Mouse (Mus musculus) spleen, embryonic (tissue): ENCODE measurements at regions not wholly inside any gene's neighbourhood (a gene's known extent, or its start where the extent isn't known, plus 50 kb on each side); places are given as distances from the start of the nearest gene placed in this dataset.

Experiments
- CTCF ChIA-PET: fragments of 350-600 bp; sonication (Branson Sonifier 250); formaldehyde crosslinking; loops from one replicate; lab custom pipeline; 2022; lab: Charles Lee

DNA sequence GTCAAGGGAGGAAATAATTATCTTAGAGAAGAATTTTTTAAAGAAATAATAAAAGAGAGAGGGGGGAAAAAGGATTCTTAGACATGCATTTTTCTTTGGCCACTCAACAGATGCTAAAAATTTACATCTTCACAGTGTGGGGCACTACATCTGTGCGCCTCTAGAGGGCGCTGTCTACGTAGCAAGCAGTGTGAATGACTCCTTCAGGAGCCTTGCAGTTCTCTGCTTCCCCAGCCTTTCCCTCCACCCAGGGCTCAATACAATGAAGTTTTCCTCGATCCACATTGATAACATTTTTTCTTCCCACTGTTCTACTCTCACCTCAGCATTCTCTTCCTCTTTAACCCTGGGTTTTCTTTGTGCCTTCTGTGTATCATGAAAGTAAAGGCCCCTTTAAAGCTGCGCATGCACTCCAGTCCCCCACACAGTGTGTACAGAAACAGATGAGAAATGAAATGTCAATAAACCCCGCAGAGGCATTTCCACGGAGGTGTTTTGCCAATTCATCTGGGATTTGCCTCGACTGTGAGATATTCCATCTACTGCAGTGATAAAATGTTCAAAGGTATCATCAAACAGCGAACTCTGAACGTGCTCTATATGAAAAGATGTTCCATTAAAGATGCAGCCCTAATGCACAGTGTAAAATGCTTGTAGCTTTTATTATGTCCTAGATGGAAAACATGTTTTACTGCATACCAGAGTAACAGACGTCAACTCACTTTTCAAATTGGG, 181.2 kb downstream of the Rdh14 start:
- CTCF ChIA-PET, result no interaction called here

DNA sequence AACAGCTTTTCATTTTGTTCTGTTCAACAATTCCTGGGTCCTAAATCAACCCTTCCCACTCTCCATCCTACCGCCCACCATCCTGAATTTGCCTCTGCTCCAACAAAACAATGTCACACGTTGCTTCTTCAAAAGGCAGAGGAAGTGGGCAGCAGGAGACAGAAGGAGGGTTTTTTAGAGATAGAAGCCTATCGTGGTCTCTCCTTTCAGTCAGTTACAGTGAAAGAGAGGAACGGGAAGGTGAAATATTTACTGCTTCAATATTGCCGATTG, 181.7 kb downstream of the Rdh14 start:
- CTCF ChIA-PET, result no interaction called here

DNA sequence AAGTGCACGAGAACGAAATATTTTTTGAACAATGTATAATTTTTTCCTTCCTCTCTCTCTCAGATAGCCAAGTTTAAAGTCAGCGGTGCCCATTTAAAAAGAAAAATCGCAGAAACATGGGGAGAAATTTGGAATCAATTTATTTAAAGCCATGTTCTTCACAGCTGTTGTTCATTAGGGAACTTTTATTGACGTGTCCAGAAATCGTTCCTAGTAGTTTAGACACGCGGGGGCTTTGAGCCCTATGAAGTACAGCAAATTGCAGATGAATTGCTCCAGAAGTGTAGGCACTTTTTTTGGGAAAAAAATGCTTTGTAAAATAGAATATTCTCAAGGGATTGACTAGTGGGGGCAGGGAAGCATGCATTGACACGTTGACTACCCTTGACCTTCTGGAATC, 182.8 kb downstream of the Rdh14 start:
- CTCF ChIA-PET, result no interaction called here

DNA sequence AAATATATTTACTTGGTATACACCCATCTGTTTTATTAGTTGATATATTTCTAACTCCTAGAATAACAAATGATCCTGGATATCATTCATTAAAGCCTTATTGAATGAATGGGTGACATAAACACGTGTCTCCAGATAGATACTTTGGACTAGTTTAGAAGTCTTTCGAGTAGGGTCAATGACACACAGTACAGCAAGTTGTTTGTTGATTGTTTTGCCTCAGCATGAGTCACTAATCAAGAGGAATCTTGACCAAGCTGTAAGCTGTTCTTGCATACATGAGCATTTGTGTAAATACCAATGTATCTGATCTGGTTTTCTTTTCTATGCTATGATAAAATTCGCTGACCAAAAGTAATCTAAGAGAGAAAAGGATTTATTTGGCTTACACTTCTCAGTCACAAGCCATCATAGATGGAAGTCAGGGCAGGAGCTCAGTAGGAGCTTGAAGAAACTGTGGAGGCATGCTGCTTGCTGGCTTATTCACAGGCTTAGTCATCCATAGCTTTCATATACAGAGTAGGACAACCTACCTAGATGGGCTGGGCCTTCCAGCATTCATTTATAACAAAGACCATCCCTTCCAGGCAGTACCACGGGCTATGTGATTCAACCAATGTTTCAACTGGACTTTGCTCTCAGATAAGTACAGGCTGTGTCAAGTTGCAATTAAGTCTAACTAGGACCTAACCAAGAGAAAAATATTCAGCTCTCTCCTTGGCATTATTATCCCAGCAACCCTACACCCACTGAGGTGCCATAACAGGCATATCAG, 192.5 kb downstream of the Rdh14 start:
- CTCF ChIA-PET, result no interaction called here

DNA sequence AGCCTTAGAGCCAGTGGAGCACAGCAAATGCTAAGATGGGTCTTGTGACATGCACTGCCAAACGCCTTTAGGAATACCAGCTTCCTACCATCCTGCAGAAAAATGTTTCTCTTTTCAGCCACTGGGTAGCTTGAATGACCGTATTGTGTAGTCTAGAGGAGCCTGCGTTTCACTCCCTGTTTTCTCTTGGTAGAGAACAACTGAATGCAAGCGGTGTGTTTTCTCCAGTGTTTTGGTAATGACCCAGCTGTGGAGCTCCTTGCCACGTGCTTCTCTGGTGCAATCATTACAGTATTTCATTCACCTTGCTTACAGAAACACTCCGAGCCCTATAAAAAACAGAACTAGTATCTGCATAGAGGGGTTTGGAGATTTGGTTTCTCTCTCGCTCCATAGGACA, 193.5 kb downstream of the Rdh14 start:
- CTCF ChIA-PET, result no interaction called here

DNA sequence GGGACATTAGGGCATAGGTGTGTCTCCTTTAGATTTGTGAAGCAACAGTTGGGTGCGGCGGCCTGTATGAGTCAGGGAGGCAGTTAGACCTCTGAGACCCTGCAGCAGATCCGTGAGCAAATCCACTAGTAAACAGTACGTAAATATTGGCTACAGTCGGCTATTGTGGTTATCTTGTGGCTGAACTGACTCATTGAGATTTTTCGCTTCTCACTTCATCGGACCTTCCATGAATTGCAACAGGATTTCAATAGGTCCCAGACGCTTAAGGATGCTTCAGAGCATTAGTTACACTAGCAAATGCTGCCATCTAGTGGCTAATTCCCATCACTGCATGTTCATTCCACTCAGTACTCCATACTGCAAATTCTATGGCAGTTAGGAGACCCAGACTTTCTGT, 199.0 kb downstream of the Rdh14 start:
- CTCF ChIA-PET, result interaction anchor here (1.4 kb wide), 1 partner anchor 9 kb away, joined by 3 read pairs; no protein-coding TSS in a partner anchor

DNA sequence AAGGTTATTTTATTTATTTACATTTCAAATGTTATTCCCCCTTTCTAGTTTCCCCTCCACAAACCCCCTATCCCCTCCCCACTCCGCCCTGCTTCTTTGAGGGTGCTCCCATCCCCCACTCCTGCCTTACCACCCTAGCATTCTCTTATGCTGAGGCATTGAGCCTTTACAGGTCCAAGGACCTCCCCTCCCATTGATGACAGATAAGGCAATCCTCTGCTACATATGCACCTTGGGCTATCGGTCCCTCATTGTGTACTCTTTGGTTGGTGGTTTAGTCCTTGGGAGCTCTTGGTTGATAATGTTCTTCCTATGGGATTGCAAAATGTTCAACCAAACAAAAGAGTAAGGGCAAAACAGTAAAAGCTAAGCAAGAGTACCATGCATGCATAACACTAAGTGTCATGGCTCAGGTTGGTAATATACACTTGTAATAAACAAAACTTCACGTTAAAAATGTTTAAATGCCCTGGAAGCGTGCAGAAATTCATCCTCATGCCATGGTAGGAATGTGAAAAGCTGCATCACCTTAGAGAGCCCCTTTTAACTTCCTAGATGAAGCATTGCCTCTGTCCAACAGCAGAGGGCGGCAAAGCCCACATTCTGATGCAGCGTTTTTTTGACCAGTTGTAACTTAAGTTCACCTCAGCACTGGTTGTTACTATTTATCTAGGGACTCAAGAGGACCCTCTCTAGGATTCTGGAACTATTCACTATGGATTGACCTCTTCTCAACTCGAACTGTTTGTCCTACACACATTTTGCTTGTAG, 207.6 kb downstream of the Rdh14 start:
- CTCF ChIA-PET, result no interaction called here

DNA sequence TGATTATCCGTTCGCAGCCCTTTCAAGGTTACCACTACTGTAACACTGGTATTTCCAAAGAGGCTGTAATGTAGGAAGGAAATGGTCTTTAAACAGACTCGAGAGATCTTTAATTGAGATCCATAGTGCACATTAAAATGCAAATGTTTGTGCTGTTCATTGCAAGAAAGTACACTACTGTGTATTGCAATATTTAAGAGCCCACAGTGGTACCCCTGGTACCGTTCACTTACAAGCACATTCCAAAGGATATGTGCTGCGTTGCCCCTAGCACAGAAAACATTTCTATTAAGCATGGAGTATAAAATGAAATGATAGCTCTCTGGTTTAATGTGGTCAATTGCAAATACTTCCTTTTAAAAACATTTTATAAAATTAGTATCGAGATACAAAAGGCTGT, 209.5 kb downstream of the Rdh14 start:
- CTCF ChIA-PET, result no interaction called here

DNA sequence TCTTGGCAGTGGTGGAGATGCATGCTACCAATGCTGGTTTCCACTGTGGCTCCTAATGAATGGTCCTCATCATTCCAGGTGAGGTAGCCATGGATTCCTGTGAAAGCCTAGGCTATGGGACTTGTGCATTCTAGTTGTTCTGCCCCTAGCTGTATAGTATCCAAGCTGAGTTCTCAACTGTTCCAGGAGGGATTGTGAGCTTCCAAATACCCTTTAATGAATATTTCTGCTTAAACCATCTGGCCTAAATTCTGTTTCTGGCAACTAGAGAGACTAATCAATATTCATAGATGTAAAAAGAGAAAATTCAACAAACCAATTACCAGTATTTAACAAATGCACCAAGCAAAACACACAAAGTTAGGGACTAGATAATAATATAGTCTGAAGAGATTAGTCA, 227.7 kb downstream of the Rdh14 start:
- CTCF ChIA-PET, result no interaction called here

DNA sequence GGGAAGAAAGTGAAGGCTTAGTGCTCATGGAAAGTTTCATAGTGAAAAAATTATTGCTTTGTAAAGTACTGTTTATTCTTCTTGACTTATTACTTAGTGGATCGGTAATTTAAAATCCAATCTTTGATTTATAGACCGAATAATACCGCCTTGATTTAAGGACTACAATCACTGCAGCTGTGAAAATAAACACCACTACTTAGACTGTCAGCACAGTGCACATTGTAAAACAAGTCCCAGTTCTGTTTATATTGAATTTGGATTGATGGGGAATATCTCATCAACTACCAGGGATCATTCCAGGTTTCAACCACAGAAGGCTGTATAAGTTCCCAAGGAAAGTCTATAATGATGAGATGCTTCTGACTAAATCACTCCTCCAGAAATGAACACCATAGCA, 230.0 kb downstream of the Rdh14 start:
- CTCF ChIA-PET, result no interaction called here

DNA sequence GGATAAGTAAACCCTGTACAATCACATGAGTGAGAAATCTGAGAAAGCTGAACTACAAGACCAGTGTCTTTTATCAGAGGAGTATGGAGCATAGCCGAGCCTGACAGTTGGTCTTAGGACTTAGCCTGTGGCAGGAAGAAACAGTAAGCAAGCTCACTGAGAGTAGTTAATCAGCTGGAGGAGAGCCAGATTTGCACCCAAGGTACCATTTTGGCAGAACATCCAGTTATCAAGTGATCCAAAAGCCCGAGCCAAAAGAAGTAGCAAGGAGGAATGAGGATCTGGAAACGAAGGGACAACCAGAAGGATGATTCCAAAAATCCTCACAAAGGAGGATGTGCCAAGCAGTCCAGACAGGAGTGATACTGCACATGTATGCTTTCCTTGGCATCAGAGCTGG, 248.0 kb downstream of the Rdh14 start:
- CTCF ChIA-PET, result no interaction called here

DNA sequence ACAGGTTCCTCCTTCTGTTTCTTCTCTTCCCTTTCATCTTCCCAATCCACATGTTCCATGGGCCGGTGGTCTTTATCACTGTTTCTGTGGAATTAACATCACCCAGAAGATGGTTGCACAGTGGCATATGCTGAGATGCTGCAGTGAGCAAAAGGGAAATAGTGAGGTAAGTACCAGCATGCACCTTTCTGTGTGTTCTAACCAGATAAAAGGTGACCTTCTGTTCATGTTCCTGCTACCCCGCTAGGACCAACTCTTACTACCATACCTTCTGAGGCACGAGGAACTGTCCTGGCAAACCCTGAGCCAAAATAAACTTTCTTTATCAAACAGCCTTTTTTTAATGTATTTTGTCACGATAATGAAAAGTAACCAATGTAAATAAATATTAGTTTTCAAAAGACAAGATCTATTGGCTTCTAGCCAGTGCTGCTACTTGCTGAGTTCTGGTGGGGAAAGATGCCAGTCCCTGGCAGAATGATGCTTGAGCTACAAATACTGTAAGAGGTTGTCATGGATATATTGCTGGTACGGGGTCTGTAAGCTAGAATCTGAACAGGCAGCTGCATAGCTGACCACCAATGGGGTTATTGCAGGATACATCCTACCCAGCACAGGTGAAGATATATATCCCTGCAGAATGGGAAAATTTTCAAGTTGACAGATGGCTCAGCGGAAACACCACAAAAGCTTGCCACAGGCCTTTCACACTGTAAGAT, 264.1 kb downstream of the Rdh14 start:
- CTCF ChIA-PET, result no interaction called here

DNA sequence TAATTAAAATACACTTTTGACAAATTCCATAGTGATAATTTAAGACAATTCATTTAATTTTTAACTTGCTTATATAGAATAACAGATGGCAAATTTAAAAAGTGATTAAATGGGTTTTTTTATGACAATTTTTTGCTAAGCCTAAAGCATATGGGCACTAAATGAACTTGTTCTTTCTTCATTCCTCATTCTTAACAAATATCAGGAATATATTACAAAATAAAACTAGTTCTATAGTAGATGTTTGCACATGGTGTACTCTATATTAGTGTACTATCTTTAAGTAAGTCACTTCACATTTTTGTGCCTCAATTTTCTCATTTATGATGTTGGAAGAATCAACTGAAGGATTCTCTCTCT, 264.6 kb downstream of the Rdh14 start:
- CTCF ChIA-PET, result no interaction called here

DNA sequence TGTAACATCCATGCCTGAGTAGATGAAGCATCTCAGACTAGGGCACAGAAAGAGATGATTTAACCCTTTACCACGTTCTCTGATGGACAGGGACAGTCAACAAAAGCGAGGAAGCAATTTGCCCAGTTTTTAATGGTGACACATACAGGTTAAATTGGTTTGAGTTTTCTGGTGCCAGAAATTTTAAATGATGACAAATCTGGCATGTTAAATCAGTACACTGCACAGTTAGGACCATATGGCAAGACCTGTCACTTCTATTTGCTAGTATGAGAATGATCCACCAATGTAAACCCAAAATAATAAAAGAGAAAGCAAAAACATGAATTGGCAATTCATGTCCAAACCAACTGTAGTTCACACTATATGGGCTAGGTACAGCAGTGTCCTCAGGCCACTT, 268.3 kb downstream of the Rdh14 start:
- CTCF ChIA-PET, result no interaction called here

DNA sequence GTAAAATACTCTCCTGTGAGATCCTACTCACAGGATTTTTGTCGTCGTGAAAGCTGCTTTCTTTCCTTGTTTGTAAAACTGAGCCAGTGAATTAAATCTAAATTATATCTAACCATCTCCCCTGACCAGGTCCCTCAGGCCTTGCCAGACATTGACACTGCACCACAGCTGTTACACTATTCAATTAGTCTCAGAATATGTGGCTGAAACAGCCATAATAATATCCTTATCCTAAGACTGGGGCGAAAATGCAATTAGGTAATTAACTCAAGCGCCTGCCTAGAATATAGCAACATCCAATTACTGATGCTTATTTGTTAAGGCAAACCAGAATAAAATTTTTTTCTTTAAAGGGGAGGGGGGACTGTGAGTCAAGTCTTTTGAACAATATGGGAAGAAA, 296.2 kb downstream of the Rdh14 start:
- CTCF ChIA-PET, result no interaction called here
